Mouse (Mus musculus): ENCODE data around the gene Ggt5. TPM values are rescaled to one million over a fixed set of nuclear protein-coding genes. Genes with fewer than 3 reads are reported as not detected.

The Ggt5 gene
- 35.7 and 37.0 TPM in 2 replicates for polyA plus RNA-seq (2012; rRNA removed)

GRCm38 (mm10) chr10:75589129-75589528 is at the start of gene Ggt5:
Gene Ggt5 (plus strand): TSS chr10:75589340.

GRCm38 (mm10) chr10:75559676-75560548 is 29.2 kb upstream of the Ggt5 start, which contains the start of gene Lrrc75b:
Gene Lrrc75b (minus strand): TSS chr10:75560330.

GRCm38 (mm10) chr10:75561071-75561654 is 28.0 kb upstream of the Ggt5 start, which contains the start of gene Ggt1:
Gene Ggt1 (plus strand): TSS chr10:75561604.

GRCm38 (mm10) chr10:75643741-75644343 is 54.7 kb downstream of the Ggt5 start, which contains the start of gene Susd2:
Gene Susd2 (minus strand): TSS chr10:75644008.

Other genes with a start within 250 kb of the Ggt5 start
- 1.6 and 3.1 TPM in 2 replicates for gene Upb1, start 188.2 kb upstream of the Ggt5 start, polyA plus RNA-seq (2012; rRNA removed)
- gene Snrpd3, start 71.8 kb upstream of the Ggt5 start, polyA plus RNA-seq (2012; rRNA removed), result 7.7 and 10.8 TPM in 2 replicates
- gene Gucd1, start 71.4 kb upstream of the Ggt5 start, polyA plus RNA-seq (2012; rRNA removed), result 159 and 161 TPM in 2 replicates
- 1.2 and 1.4 TPM in 2 replicates for gene Lrrc75b, start 29.0 kb upstream of the Ggt5 start, polyA plus RNA-seq (2012; rRNA removed)
- gene Ggt1, start 27.7 kb upstream of the Ggt5 start, polyA plus RNA-seq (2012; rRNA removed), result 9.3 and 16.5 TPM in 2 replicates
- 22.0 and 27.3 TPM in 2 replicates for gene Susd2, start 54.7 kb downstream of the Ggt5 start, polyA plus RNA-seq (2012; rRNA removed)
- gene Cabin1, start 175.0 kb downstream of the Ggt5 start, polyA plus RNA-seq (2012; rRNA removed), result 35.2 and 40.9 TPM in 2 replicates
- gene Ddt, start 184.1 kb downstream of the Ggt5 start, polyA plus RNA-seq (2012; rRNA removed), result 91.9 and 107 TPM in 2 replicates
- gene Gm20441, start 191.6 kb downstream of the Ggt5 start, polyA plus RNA-seq (2012; rRNA removed), result 0.49 TPM in 1 of 2 replicates, not detected in the other
- 79.4 and 82.9 TPM in 2 replicates for gene Gstt3, start 192.1 kb downstream of the Ggt5 start, polyA plus RNA-seq (2012; rRNA removed)
- gene Gstt1, start 209.2 kb downstream of the Ggt5 start, polyA plus RNA-seq (2012; rRNA removed), result 91.1 and 94.9 TPM in 2 replicates
- gene Gstt4, start 233.2 kb downstream of the Ggt5 start, polyA plus RNA-seq (2012; rRNA removed), result 0.13 TPM in 1 of 2 replicates, not detected in the other
- gene Gstt2, start 248.1 kb downstream of the Ggt5 start, polyA plus RNA-seq (2012; rRNA removed), result 202 and 342 TPM in 2 replicates